Mouse (Mus musculus) lung, postnatal 0 days (tissue): ENCODE measurements around the gene Dusp22. TPM values are rescaled to one million over a fixed set of nuclear protein-coding genes. Genes with fewer than 3 reads are reported as not detected.

Source experiments
- ATAC-seq: fragments of 200-750 bp; cut with Nextera tagmentation; 2 replicates; pipeline ENCODE4 v1.8.0; 2017; ENCODE audit warnings: moderate library complexity
- DNase-seq: peaks from one replicate; pipeline ENCODE4 v3.0.0-alpha.2; 2016; ENCODE audit warnings: low spot score
- H3K27ac ChIP-seq: fragments of 300-500 bp; sonication (generic); 2 replicates; pipeline ENCODE4 v1.5.1; 2014; ENCODE audit warnings: antibody characterized with exemption, mild to moderate bottlenecking, low read length, mixed read lengths
- H3K27me3 ChIP-seq: fragments of 300-500 bp; sonication (generic); replicated peaks from 2 replicates; pipeline ENCODE4 v1.6.1; 2014; ENCODE audit warnings: low read length, mixed read lengths; ENCODE audit not compliant: insufficient read depth
- H3K36me3 ChIP-seq: fragments of 300-500 bp; sonication (generic); 2 replicates; pipeline ENCODE4 v1.6.1; 2014; ENCODE audit warnings: low read length, mixed read lengths; ENCODE audit not compliant: insufficient read depth
- H3K4me1 ChIP-seq: fragments of 300-500 bp; sonication (generic); 2 replicates; pipeline ENCODE4 v1.6.1; 2014; ENCODE audit warnings: antibody characterized with exemption, low read depth, low read length, mixed read lengths; ENCODE audit not compliant: insufficient read depth
- H3K4me2 ChIP-seq: fragments of 300-500 bp; sonication (generic); replicated peaks from 2 replicates; pipeline ENCODE4 v1.6.1; 2014; ENCODE audit warnings: low read depth, mild to moderate bottlenecking, low read length, moderate library complexity, mixed read lengths
- H3K4me3 ChIP-seq: fragments of 300-500 bp; sonication (generic); 2 replicates; pipeline ENCODE4 v1.5.1; 2014; ENCODE audit warnings: low read depth, low read length
- H3K9ac ChIP-seq: fragments of 300-500 bp; sonication (generic); replicated peaks from 2 replicates; pipeline ENCODE4 v1.6.1; 2014; ENCODE audit warnings: low read depth, mild to moderate bottlenecking
- H3K9me3 ChIP-seq: fragments of 300-500 bp; sonication (generic); 2 replicates; pipeline ENCODE4 v1.6.1; 2016; ENCODE audit warnings: low read length, mixed read lengths
- CTCF ChIP-seq: IDR thresholded peaks from 2 replicates; pipeline ENCODE4 v1.5.1; 2016; ENCODE audit warnings: antibody characterized with exemption, mild to moderate bottlenecking
- EP300 ChIP-seq: IDR thresholded peaks from 2 replicates; pipeline ENCODE4 v1.6.1; 2016; ENCODE audit warnings: antibody characterized with exemption, mild to moderate bottlenecking, control low read depth
- WGBS: fragments of 180-500 bp; shearing (Covaris S2); extraction: QIAGEN DNeasy Blood & Tissue Kit; methylation state at CpG from one replicate; pipeline ENCODE4 v1.1.7; 2014; 5-methylcytosine and 5-hydroxymethylcytosine counted together
- polyA plus RNA-seq: library from polyadenylated mRNA; unstranded; fragments of >200 nt; fragmentation: Nextera tagmentation; extraction: Ambion mirVana; gene quantifications from 2 replicates; pipeline ENCODE4 v1.2.1, GENCODE M21; 2015

The Dusp22 gene
- polyA plus RNA-seq, 1 experiment from 2014 or later: 30.4 TPM

- no peaks in the 10 kb centered on the region for H3K36me3 ChIP-seq
- no peaks in the 10 kb centered on the region for H3K27me3 ChIP-seq
- H3K9me3 ChIP-seq: no peaks in the 10 kb centered on the region
- no peak overlapping the region for H3K4me2 ChIP-seq
- no peak for DNase-seq
- H3K4me3 ChIP-seq: no peak overlapping the region
- 91% methylated on average over 3 of the region's 3 CpGs for WGBS
- H3K4me1 ChIP-seq: no peaks in the 10 kb centered on the region
- H3K9ac ChIP-seq: no peak overlapping the region
- no peak for ATAC-seq
- TF ChIP-seq CTCF: no peak
- H3K27ac ChIP-seq: no peak overlapping the region
Observed at GRCm38 (mm10) chr13:30711711-30712110, 51.9 kb downstream of the Dusp22 start.

- H3K4me2 ChIP-seq: no peak overlapping the region
- no peak overlapping the region for H3K27ac ChIP-seq
- 71% methylated on average over 6 of the region's 6 CpGs for WGBS
- DNase-seq (no peak), ATAC-seq (no peak)
- no peaks in the 10 kb centered on the region for H3K9me3 ChIP-seq
- no peak for TF ChIP-seq EP300
- no peak for TF ChIP-seq CTCF
- no peak overlapping the region for H3K4me3 ChIP-seq
- no peaks in the 10 kb centered on the region for H3K27me3 ChIP-seq
- no peaks in the 10 kb centered on the region for H3K4me1 ChIP-seq
- H3K9ac ChIP-seq: no peak overlapping the region
- H3K36me3 ChIP-seq: no peaks in the 10 kb centered on the region
Observed at GRCm38 (mm10) chr13:30712280-30712679, 52.5 kb downstream of the Dusp22 start.

- TF ChIP-seq EP300 (no peak), CTCF (no peak)
- Histone ChIP-seq H3K27ac (no peak overlapping the region), H3K4me2 (no peak overlapping the region), H3K9ac (no peak overlapping the region), H3K9me3 (no peaks in the 10 kb centered on the region), H3K27me3 (no peaks in the 10 kb centered on the region), H3K36me3 (no peaks in the 10 kb centered on the region), H3K4me3 (no peak overlapping the region), H3K4me1 (no peaks in the 10 kb centered on the region)
- no peak for DNase-seq
- ATAC-seq: no peak
- WGBS: 37% methylated on average over 3 of the region's 3 CpGs
Observed at GRCm38 (mm10) chr13:30713621-30714020, 53.8 kb downstream of the Dusp22 start.

- DNase-seq (no peak), ATAC-seq (no peak)
- WGBS: 72% methylated on average over 6 of the region's 6 CpGs
- H3K36me3 ChIP-seq: no peaks in the 10 kb centered on the region
- H3K9me3 ChIP-seq: no peaks in the 10 kb centered on the region
- no peak overlapping the region for H3K4me3 ChIP-seq
- H3K4me1 ChIP-seq: no peaks in the 10 kb centered on the region
- H3K27me3 ChIP-seq: no peaks in the 10 kb centered on the region
- H3K4me2 ChIP-seq: no peak overlapping the region
- H3K9ac ChIP-seq: no peak overlapping the region
- TF ChIP-seq EP300 (no peak), CTCF (no peak)
- no peak overlapping the region for H3K27ac ChIP-seq
Observed at GRCm38 (mm10) chr13:30714552-30714951, 54.8 kb downstream of the Dusp22 start.

GRCm38 (mm10) chr13:30715060-30715459, 55.3 kb downstream of the Dusp22 start:
- WGBS: 83% methylated on average over 7 of the region's 7 CpGs
- Histone ChIP-seq H3K4me1 (no peaks in the 10 kb centered on the region), H3K27me3 (no peaks in the 10 kb centered on the region), H3K9ac (no peak overlapping the region), H3K27ac (no peak overlapping the region), H3K4me2 (no peak overlapping the region), H3K4me3 (no peak overlapping the region), H3K9me3 (no peaks in the 10 kb centered on the region), H3K36me3 (no peaks in the 10 kb centered on the region)
- no peak for DNase-seq
- TF ChIP-seq EP300: no peak
- ATAC-seq: no peak

- TF ChIP-seq CTCF: no peak
- TF ChIP-seq EP300: no peak
- no peaks in the 10 kb centered on the region for H3K36me3 ChIP-seq
- no peaks in the 10 kb centered on the region for H3K9me3 ChIP-seq
- H3K4me2 ChIP-seq: no peak overlapping the region
- 84% methylated on average over 4 of the region's 4 CpGs for WGBS
- H3K4me1 ChIP-seq: no peaks in the 10 kb centered on the region
- no peaks in the 10 kb centered on the region for H3K27me3 ChIP-seq
- no peak overlapping the region for H3K4me3 ChIP-seq
- no peak for ATAC-seq
- no peak overlapping the region for H3K27ac ChIP-seq
- DNase-seq: no peak
- no peak overlapping the region for H3K9ac ChIP-seq
Observed at GRCm38 (mm10) chr13:30715573-30715972, 55.8 kb downstream of the Dusp22 start.

- Histone ChIP-seq H3K4me1 (no peaks in the 10 kb centered on the region), H3K4me2 (no peak overlapping the region), H3K27me3 (no peaks in the 10 kb centered on the region), H3K9ac (no peak overlapping the region), H3K9me3 (no peaks in the 10 kb centered on the region), H3K36me3 (no peaks in the 10 kb centered on the region), H3K4me3 (no peak overlapping the region), H3K27ac (no peak overlapping the region)
- no peak for DNase-seq
- no peak for ATAC-seq
- TF ChIP-seq EP300: no peak
- TF ChIP-seq CTCF: peak; percentile 9; the same call in 1 of the 2 replicates
- WGBS: 64% methylated on average over 5 of the region's 5 CpGs
Observed at GRCm38 (mm10) chr13:30716611-30717010, 56.8 kb downstream of the Dusp22 start.
